Mouse (Mus musculus): Measurements from ENCODE around the gene Dnpep. TPM values are rescaled to one million over a fixed set of nuclear protein-coding genes. Genes with fewer than 3 reads are reported as not detected.

Dnpep gene
- 10 to 100 TPM; 57.0 to 64.9 TPM for polyA plus RNA-seq (2017; shearing (Covaris generic))

GRCm38 (mm10) chr1:75317241-75318201 is at the start of gene Dnpep:
Gene Dnpep (minus strand): TSS chr1:75317990.
- ATAC-seq = peak; percentile 87

GRCm38 (mm10) chr1:75365510-75366137 is 47.8 kb upstream of the Dnpep start:
- no peak for ATAC-seq

GRCm38 (mm10) chr1:75363868-75364267 is 46.1 kb upstream of the Dnpep start:
- no peak for ATAC-seq

DNA sequence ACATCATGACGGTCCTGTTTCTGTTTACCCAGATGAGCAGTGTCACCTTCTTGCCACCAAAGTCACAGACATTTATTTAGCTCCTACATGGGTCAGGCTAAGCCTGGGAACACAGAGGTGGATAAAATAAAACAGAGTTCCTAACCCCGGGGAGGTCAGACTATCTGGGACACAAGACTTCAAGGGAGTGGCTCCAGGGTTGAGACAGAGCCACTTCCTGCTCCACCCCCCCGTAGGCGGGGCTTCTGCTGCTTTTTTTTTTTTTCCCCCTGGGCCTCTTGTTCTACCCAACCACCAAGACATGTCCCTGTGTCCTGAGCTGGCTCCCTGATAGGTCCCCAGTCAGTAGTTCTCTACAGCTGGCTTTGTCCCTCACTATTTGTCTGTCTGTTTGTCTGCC is 44.0 kb upstream of the Dnpep start:
- no peak for ATAC-seq

GRCm38 (mm10) chr1:75361123-75361522 is 43.3 kb upstream of the Dnpep start:
- no peak for ATAC-seq

DNA sequence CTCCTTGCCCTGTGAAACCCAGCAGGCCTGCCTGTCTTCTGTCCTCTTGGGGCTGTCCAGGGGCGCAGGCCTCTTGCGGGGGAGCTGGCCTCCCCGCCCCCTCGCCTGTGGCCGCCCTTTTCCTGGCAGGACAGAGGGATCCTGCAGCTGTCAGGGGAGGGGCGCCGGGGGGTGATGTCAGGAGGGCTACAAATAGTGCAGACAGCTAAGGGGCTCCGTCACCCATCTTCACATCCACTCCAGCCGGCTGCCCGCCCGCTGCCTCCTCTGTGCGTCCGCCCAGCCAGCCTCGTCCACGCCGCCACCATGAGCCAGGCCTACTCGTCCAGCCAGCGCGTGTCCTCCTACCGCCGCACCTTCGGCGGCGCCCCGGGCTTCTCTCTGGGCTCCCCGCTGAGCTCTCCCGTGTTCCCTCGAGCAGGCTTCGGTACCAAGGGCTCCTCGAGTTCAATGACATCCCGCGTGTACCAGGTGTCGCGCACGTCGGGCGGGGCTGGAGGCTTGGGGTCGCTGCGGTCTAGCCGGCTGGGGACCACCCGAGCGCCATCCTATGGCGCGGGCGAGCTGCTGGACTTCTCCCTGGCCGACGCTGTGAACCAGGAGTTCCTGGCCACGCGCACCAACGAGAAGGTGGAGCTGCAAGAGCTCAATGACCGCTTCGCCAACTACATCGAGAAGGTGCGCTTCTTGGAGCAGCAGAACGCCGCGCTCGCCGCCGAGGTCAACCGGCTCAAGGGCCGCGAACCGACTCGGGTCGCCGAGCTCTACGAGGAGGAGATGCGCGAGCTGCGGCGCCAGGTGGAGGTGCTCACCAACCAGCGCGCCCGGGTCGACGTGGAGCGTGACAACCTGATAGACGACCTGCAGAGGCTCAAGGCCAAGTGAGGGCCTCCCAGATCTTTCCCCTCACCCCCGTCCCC is 42.6 kb upstream of the Dnpep start, which contains the start of gene Des:
Gene Des (plus strand): TSS at position 218 of the 920 bp plus-strand sequence.
- no peak for ATAC-seq

DNA sequence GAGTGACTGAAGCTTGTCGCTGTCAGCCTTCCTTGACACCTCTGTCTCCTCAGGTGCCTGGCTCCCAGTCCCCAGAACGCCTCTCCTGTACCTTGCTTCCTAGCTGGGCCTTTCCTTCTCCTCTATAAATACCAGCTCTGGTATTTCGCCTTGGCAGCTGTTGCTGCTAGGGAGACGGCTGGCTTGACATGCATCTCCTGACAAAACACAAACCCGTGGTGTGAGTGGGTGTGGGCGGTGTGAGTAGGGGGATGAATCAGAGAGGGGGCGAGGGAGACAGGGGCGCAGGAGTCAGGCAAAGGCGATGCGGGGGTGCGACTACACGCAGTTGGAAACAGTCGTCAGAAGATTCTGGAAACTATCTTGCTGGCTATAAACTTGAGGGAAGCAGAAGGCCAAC is 41.6 kb upstream of the Dnpep start:
- no peak for ATAC-seq

DNA sequence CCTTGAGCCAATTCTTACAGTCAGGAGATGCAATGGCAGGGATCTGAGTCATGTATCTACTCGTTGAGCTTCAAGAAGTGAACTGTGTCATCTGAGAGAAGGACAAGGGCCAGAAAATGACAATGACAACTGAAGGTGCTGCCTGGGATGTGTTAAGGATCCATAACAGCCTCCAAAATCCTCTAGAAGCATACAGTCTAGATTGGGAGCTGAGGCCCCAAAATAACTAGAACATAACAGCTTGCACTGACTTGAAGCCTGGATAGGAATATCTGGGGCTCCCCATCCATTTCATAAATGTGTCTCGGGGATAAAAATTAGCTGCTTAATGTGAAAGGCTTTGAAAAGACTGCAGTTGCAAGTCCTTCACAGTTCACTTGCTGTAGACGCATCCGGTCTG is 40.2 kb upstream of the Dnpep start:
- ATAC-seq = no peak

GRCm38 (mm10) chr1:75357261-75357660 is 39.5 kb upstream of the Dnpep start:
- no peak for ATAC-seq

DNA sequence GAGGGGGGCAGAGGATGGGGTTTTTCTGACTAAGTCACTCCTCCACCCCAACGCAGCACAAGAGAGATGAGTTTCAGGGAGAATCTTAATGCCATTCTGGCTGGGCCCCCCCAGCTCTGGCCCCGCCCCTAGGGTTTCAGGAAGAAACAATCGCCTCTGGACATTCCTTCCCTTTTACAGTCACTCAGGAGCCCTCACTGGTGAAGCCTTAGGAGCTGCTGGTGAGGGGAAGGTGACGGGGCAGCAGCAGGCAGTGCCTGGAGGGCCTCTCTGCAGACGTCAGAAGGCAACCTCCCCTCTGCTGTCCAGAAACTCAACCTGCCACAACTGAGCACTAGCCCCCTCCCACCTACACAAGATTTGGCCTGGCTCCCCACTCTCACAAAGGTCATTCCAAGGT is 31.5 kb upstream of the Dnpep start:
- ATAC-seq = no peak

DNA sequence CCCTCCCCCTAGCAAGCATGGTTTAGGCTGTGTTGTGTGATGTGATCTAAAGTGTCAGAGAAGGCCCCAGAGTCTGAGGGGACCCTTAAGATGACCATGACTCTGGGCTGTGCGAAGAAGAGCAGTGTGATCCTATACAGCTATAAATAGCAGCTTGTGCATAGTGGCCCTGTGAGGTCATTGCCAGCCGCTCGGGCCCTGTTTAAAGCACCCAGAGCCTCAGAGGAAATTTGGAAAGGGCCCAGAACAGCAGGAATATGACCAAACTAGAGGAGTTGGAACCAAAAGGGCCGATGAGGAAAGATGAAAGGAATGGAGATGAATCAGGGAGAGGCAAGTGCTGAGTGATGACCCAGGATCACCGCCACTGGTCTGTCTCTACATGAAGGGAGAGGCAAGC is 29.5 kb upstream of the Dnpep start:
- ATAC-seq = no peak

DNA sequence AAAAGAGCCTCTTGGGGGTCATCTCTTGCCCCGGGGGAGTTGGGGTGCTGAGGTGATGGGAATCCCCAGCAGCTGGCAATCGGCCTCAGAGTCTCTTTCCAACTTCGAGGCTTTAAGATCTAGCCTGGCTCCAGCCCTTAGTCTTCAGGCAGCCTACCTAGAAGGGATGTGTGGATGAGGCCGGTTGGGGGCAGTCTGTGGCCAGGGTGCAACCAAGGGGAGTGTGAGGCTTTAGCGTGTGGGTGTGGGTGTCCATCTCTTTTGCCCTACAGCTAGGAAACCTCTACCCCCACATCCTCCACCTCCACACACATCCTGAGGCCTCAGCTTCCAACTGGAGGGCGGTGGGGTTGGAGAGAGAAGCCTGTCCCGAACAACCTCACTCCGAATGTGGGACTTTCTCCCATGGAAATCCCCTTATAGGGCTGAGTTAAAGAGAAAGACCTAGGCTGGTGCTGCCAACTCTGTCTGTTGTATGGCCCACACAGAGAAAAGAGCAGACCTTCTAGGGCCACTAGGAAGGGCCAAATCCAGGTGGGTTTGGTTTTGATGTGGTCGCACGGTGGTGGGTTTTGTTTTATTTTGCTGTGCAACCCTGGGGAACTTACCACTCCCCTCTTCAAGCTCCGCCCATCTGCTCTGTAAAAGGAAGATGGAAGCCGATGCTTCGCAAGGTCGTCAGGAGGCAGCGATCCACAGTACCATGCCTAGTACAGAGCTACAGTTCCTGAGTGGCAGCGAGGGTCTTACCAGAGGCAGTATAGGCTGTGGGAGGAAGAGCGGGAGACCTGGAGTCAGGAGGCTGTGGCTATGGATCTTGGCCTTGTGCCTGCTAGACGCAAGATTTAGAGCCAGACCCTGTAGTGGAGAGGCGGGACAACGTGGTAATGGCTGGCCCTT is 27.5 kb upstream of the Dnpep start:
- no peak for ATAC-seq

DNA sequence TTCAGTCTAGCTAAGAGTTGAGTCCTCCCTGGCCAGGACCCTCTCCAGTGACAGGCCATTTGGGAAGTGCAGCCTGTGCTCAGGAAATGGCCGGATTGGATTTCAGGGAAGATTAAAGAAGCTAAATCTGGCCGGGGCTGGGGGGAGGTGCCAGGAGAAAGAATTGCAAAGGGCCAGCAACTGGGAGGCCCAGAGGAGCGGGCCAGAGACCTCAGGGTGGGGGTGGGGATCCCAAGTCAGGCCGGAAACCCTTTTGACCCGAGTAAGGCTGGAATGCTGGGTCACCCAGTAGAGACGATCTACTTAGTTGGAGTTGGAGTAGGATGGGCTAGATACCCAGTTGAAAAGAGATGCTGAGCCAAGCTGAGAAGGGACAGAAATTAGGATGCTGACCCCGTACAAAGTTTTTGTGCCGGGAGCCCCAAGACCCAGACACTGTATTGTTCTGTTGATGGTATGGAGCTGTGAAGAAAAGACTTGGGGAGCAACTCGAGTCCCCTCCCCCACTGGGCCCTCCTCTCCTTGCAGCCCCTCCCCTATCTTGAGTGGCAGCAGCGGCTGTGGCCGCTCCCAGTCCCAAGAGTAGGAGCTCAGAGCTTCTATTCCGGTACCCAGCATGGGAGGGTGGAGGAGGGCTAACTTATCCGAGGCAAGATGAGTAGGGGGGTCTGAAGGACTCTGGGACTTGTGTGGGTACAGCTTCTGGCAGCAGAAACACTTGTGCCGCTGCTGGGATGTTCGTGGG is 26.7 kb upstream of the Dnpep start:
- ATAC-seq = no peak

- ATAC-seq = no peak
These were observed 25.2 kb upstream of the Dnpep start for GRCm38 (mm10) chr1:75342874-75343416.

DNA sequence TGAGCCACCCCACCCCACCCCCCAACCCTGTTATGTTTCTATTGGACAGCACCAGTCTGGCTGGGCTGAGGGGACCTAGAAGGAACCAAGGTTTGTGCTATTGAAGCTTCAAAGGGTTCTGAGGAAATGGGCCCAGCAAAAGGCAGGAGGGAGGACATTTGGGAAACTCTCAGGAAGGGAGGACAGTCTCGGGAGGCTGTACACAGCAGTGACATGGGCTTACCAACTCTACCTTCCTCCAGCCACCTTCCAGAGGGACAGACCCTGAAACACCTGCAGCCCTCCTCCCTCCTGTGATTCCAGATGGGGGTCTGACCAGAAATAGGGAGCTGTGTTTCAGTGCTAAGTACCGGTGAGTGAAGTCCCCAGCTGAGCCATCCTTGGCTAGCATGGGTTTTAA is 22.7 kb upstream of the Dnpep start:
- ATAC-seq = no peak

GRCm38 (mm10) chr1:75339337-75339736 is 21.5 kb upstream of the Dnpep start:
- ATAC-seq = no peak

DNA sequence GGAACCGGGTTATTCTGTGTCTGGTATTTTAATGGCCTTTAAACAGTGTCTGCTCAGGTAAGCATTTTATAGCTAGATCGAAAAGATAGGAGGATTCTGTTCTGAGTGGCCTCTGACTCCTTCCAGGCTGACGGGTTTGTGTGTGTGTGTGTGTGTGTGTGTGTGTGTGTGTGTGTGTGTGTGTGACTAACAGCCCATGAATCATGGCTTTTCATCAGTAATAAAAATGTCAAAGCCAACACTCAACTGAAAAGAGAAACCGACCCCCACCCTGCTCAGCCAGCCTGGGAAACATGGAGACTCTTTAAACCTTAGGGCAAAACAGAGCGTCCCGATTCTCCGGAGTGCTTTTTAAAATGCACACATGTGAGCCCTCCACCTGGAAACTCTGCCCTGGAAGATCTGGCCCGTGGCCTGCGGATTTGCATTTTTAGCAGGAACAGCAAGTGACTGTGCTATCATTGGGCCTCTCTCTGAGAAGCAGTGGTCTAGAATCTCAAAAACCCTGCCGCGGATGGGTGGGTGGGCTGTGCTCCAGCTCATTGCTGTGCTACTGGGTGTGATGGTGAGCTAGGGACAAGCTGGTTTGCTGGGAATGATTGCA is 20.4 kb upstream of the Dnpep start:
- ATAC-seq = no peak

GRCm38 (mm10) chr1:75337097-75337496 is 19.3 kb upstream of the Dnpep start:
- ATAC-seq = no peak

GRCm38 (mm10) chr1:75336461-75336860 is 18.7 kb upstream of the Dnpep start:
- ATAC-seq = no peak

DNA sequence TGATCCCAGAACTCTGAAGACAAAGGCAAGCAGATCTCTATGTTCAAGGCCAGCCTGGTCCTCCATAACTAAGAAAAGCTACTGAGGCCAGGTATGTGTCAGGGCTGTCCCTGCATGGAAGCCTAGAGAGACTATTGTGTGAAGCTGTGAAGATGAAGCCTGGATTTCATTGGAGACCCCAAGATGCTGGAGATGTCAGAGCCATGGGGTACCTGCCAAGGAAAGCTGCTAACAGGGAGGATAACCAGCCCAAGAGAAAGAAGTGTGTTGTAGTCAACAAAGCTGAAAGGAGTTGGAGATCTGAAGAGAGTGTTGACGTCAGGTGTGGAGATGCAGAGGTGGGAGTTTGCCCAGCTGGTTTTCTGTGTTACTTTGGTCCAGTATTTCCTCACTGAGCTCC is 13.5 kb upstream of the Dnpep start:
- no peak for ATAC-seq
